Mouse (Mus musculus): ENCODE data around the gene Hirip3. TPM values are rescaled to one million over a fixed set of nuclear protein-coding genes. Genes with fewer than 3 reads are reported as not detected.

The Hirip3 gene
- polyA plus RNA-seq (2014; fragmentation: Nextera tagmentation; extraction: Ambion mirVana), result 19.0 and 19.5 TPM in 2 replicates

- peaks cover 61% of the 10 kb centered on the region for H3K36me3 ChIP-seq (ENCODE audit: control insufficient read depth, insufficient read depth, low read length)
- H3K4me2 ChIP-seq (ENCODE audit: low read length), result peak within 1 kb of the TSS; percentile 61
- DNase-seq (ENCODE audit: low spot score) (peak; percentile 97), ATAC-seq (replicated peaks; ENCODE audit: low FRiP score, low TSS enrichment, low read depth) (peak; percentile 88)
- no peaks in the 10 kb centered on the region for H3K9me3 ChIP-seq (ENCODE audit: control insufficient read depth, low read length)
- under 1% methylated on average over 42 of the region's 42 CpGs for WGBS
- H3K27me3 ChIP-seq (replicated peaks; ENCODE audit: control insufficient read depth, insufficient read depth, low read length), result no peaks in the 10 kb centered on the region
- H3K4me3 ChIP-seq (ENCODE audit: low read depth, low read length), result peak within 1 kb of the TSS; percentile 59
- peak within 1 kb of the TSS; percentile 79 for H3K27ac ChIP-seq (ENCODE audit: low read depth)
- H3K9ac ChIP-seq (ENCODE audit: low read length), result peak within 1 kb of the TSS; percentile 53
- peaks cover 22% of the 10 kb centered on the region for H3K4me1 ChIP-seq (replicated peaks; ENCODE audit: control insufficient read depth, insufficient read depth, low read length)
Observed at GRCm38 (mm10) chr7:126861429-126862130, at the start of gene Hirip3. TSS of gene Hirip3 (plus strand) at chr7:126861972.

GRCm38 (mm10) chr7:126815726-126816222 lies 46.0 kb upstream of the Hirip3 start:
- H3K4me3 ChIP-seq (ENCODE audit: low read depth, low read length), result no peak overlapping the region

DNA sequence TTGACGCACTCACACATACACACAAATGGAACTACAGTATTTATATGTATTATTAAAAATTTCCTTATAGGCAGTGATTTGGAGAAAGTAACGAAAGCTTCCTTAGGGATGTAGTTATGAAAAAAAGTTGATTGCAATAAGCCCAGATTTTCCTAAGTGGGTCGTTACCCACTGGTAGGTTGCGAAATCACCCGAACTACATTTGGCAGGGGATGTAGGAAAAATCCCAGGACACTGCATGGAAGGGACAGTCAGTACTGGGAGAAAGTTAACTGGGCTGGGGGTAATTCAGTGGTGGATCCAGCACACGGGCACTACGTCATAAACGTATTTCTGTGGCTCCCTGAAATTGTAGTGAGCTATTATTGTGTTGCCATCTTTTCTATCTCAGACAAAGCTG lies 45.3 kb upstream of the Hirip3 start:
- H3K9me3 ChIP-seq (ENCODE audit: control insufficient read depth, low read length), result no peaks in the 10 kb centered on the region
- no peak for ATAC-seq (replicated peaks; ENCODE audit: low FRiP score, low TSS enrichment, low read depth)
- no peak overlapping the region for H3K9ac ChIP-seq (ENCODE audit: low read length)
- H3K4me3 ChIP-seq (ENCODE audit: low read depth, low read length), result no peak overlapping the region
- no peak overlapping the region for H3K4me2 ChIP-seq (ENCODE audit: low read length)
- H3K27me3 ChIP-seq (replicated peaks; ENCODE audit: control insufficient read depth, insufficient read depth, low read length), result no peaks in the 10 kb centered on the region
- no peaks in the 10 kb centered on the region for H3K4me1 ChIP-seq (replicated peaks; ENCODE audit: control insufficient read depth, insufficient read depth, low read length)
- 89% methylated on average over 8 of the region's 8 CpGs for WGBS
- H3K27ac ChIP-seq (ENCODE audit: low read depth), result no peak overlapping the region
- no peaks in the 10 kb centered on the region for H3K36me3 ChIP-seq (ENCODE audit: control insufficient read depth, insufficient read depth, low read length)
- DNase-seq (ENCODE audit: low spot score), result no peak

More at GRCm38 (mm10) chr7:126815726-126816222, 46.0 kb upstream of the Hirip3 start:
- DNase-seq (ENCODE audit: low spot score), result no peak
- 66% methylated on average over 8 of the region's 8 CpGs for WGBS
- Histone ChIP-seq H3K9ac (ENCODE audit: low read length) (no peak overlapping the region), H3K4me1 (replicated peaks; ENCODE audit: control insufficient read depth, insufficient read depth, low read length) (no peaks in the 10 kb centered on the region), H3K27me3 (replicated peaks; ENCODE audit: control insufficient read depth, insufficient read depth, low read length) (no peaks in the 10 kb centered on the region), H3K9me3 (ENCODE audit: control insufficient read depth, low read length) (no peaks in the 10 kb centered on the region), H3K36me3 (ENCODE audit: control insufficient read depth, insufficient read depth, low read length) (no peaks in the 10 kb centered on the region), H3K4me2 (ENCODE audit: low read length) (no peak overlapping the region), H3K27ac (ENCODE audit: low read depth) (no peak overlapping the region)
- no peak for ATAC-seq (replicated peaks; ENCODE audit: low FRiP score, low TSS enrichment, low read depth)

DNA sequence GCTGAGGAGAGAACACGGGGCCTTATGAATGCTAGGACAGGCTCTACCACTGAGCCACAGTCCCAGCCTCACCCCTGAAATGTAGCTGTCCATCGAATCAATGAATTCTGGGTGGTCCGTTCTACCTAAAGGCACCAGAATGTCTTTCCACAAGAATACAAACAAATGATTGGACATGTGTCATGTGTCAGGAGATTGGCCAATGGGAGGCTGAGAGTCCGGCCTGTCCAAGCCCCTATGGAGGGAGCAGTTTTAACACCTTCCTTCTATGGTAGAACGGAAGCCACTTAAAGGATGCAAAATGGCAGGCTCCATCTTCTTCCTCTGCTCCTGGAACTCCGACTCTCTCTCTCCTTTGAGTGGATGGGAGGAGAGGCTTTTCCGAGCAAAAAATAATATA lies 44.2 kb upstream of the Hirip3 start:
- H3K4me1 ChIP-seq (replicated peaks; ENCODE audit: control insufficient read depth, insufficient read depth, low read length), result no peaks in the 10 kb centered on the region
- ATAC-seq (replicated peaks; ENCODE audit: low FRiP score, low TSS enrichment, low read depth) (no peak), DNase-seq (ENCODE audit: low spot score) (no peak)
- no peak overlapping the region for H3K27ac ChIP-seq (ENCODE audit: low read depth)
- no peak overlapping the region for H3K4me2 ChIP-seq (ENCODE audit: low read length)
- 85% methylated on average over 7 of the region's 7 CpGs for WGBS
- no peak overlapping the region for H3K4me3 ChIP-seq (ENCODE audit: low read depth, low read length)
- no peak overlapping the region for H3K9ac ChIP-seq (ENCODE audit: low read length)
- no peaks in the 10 kb centered on the region for H3K36me3 ChIP-seq (ENCODE audit: control insufficient read depth, insufficient read depth, low read length)
- H3K27me3 ChIP-seq (replicated peaks; ENCODE audit: control insufficient read depth, insufficient read depth, low read length), result peaks cover 3% of the 10 kb centered on the region; the same call in 1 of the 2 replicates
- no peaks in the 10 kb centered on the region for H3K9me3 ChIP-seq (ENCODE audit: control insufficient read depth, low read length)

DNA sequence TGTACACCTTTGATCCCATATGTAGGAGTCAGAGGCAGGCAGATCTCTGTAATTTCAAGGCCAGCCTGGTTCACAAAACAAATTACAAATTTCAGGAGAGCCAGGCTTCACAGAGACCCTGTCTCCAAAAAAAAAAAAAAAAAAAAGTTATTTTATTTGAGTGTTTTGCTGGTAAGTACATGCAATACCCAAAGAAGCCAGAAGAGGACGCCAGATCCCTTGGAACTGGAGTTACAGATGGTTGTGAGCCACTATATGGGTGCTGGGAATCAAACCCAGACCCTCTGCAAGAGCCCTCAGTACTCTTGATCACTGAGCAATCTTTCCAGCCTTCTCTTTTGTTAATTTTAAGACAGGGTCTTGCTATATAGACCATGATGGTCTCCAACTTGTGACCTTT lies 43.0 kb upstream of the Hirip3 start:
- DNase-seq (ENCODE audit: low spot score) (no peak), ATAC-seq (replicated peaks; ENCODE audit: low FRiP score, low TSS enrichment, low read depth) (no peak)
- WGBS, result 19% methylated on average over 1 of the region's 1 CpGs
- peaks cover 15% of the 10 kb centered on the region for H3K27me3 ChIP-seq (replicated peaks; ENCODE audit: control insufficient read depth, insufficient read depth, low read length)
- no peaks in the 10 kb centered on the region for H3K9me3 ChIP-seq (ENCODE audit: control insufficient read depth, low read length)
- H3K4me2 ChIP-seq (ENCODE audit: low read length), result no peak overlapping the region
- no peaks in the 10 kb centered on the region for H3K4me1 ChIP-seq (replicated peaks; ENCODE audit: control insufficient read depth, insufficient read depth, low read length)
- H3K36me3 ChIP-seq (ENCODE audit: control insufficient read depth, insufficient read depth, low read length), result no peaks in the 10 kb centered on the region
- no peak overlapping the region for H3K27ac ChIP-seq (ENCODE audit: low read depth)
- no peak overlapping the region for H3K9ac ChIP-seq (ENCODE audit: low read length)
- no peak overlapping the region for H3K4me3 ChIP-seq (ENCODE audit: low read depth, low read length)

DNA sequence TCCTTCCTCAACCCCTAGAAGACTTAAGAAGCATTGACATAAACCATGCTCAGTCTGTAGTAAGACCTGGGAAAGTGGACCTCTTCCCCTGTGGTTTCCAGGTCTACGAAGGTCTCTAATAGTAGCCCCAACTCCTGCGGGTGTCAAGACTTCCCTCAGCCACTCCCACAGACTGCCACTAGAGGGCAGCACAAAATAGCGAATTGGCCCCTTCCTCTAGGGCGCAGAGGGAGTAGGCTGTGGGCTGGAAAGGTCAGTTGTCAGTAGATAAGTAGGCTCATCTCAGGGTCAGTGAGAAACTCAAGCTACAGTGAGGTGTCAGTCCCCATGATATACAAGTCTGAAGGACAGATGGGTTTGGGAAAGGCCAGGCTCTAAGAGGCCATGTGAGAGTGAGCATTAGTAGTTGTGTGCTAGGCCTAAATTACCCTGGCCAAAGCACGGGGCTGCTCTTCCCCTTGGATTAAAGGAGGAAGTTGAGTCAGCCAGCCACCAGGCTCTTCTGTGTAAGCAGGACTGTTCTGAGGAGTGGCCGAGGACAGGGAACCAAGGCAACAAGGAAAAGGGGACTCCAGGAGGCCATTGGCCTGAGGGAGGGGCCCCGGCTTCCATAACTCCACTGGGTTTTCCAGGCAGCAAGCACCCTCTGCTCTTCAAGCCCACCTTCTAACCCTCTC lies 39.8 kb upstream of the Hirip3 start:
- peak; percentile 51 for ATAC-seq (replicated peaks; ENCODE audit: low FRiP score, low TSS enrichment, low read depth)
- 22% methylated on average over 7 of the region's 7 CpGs for WGBS

DNA sequence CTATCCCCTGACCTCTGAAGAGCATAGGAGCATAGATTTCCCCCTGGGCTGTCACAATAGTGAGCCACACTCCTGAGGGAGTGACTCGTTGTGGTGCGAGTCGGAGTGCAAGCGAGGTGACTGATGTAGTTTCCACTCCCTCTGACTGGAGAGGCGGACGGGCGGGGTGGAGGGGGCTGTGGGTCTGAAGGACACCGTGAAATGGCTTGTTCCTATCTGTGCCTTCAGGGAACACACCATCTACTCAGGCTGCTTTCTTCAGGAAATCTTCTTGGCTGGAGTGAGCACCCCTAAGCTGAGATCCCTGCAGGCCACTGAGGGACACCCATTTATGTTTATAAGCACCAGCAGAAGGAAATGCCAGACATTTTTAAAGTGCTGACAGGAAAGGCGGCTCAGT lies 39.0 kb upstream of the Hirip3 start:
- Histone ChIP-seq H3K4me1 (replicated peaks; ENCODE audit: control insufficient read depth, insufficient read depth, low read length) (no peaks in the 10 kb centered on the region), H3K4me2 (ENCODE audit: low read length) (peak overlapping the region; percentile 43; the same call in 1 of the 2 replicates), H3K9me3 (ENCODE audit: control insufficient read depth, low read length) (no peaks in the 10 kb centered on the region), H3K4me3 (ENCODE audit: low read depth, low read length) (peak overlapping the region; percentile 22; the same call in 1 of the 2 replicates), H3K27me3 (replicated peaks; ENCODE audit: control insufficient read depth, insufficient read depth, low read length) (peaks cover 26% of the 10 kb centered on the region), H3K36me3 (ENCODE audit: control insufficient read depth, insufficient read depth, low read length) (no peaks in the 10 kb centered on the region), H3K9ac (ENCODE audit: low read length) (no peak overlapping the region), H3K27ac (ENCODE audit: low read depth) (no peak overlapping the region)
- DNase-seq (ENCODE audit: low spot score) (no peak), ATAC-seq (replicated peaks; ENCODE audit: low FRiP score, low TSS enrichment, low read depth) (no peak)
- 9% methylated on average over 9 of the region's 9 CpGs for WGBS

More for the DNA sequence above, 39.8 kb upstream of the Hirip3 start:
- H3K9ac ChIP-seq (ENCODE audit: low read length), result no peak overlapping the region
- H3K36me3 ChIP-seq (ENCODE audit: control insufficient read depth, insufficient read depth, low read length), result no peaks in the 10 kb centered on the region
- no peak overlapping the region for H3K27ac ChIP-seq (ENCODE audit: low read depth)
- H3K9me3 ChIP-seq (ENCODE audit: control insufficient read depth, low read length), result no peaks in the 10 kb centered on the region
- no peaks in the 10 kb centered on the region for H3K4me1 ChIP-seq (replicated peaks; ENCODE audit: control insufficient read depth, insufficient read depth, low read length)
- peak; percentile 92 for DNase-seq (ENCODE audit: low spot score)
- peaks cover 26% of the 10 kb centered on the region for H3K27me3 ChIP-seq (replicated peaks; ENCODE audit: control insufficient read depth, insufficient read depth, low read length)
- no peak overlapping the region for H3K4me2 ChIP-seq (ENCODE audit: low read length)
- no peak overlapping the region for H3K4me3 ChIP-seq (ENCODE audit: low read depth, low read length)

- ATAC-seq (replicated peaks; ENCODE audit: low FRiP score, low TSS enrichment, low read depth) (no peak), DNase-seq (ENCODE audit: low spot score) (no peak)
- Histone ChIP-seq H3K4me1 (replicated peaks; ENCODE audit: control insufficient read depth, insufficient read depth, low read length) (no peaks in the 10 kb centered on the region), H3K9me3 (ENCODE audit: control insufficient read depth, low read length) (no peaks in the 10 kb centered on the region), H3K9ac (ENCODE audit: low read length) (no peak overlapping the region), H3K27me3 (replicated peaks; ENCODE audit: control insufficient read depth, insufficient read depth, low read length) (peaks cover 26% of the 10 kb centered on the region), H3K36me3 (ENCODE audit: control insufficient read depth, insufficient read depth, low read length) (no peaks in the 10 kb centered on the region), H3K4me3 (ENCODE audit: low read depth, low read length) (peak overlapping the region; percentile 22), H3K4me2 (ENCODE audit: low read length) (peak overlapping the region; percentile 43), H3K27ac (ENCODE audit: low read depth) (no peak overlapping the region)
- 2% methylated on average over 17 of the region's 19 CpGs for WGBS
Observed at GRCm38 (mm10) chr7:126823202-126823711, 38.5 kb upstream of the Hirip3 start.

All from intestine, embryonic 14.5 days (tissue).